Mouse (Mus musculus): ENCODE data around the gene Aqp9.

Gene Aqp9

DNA sequence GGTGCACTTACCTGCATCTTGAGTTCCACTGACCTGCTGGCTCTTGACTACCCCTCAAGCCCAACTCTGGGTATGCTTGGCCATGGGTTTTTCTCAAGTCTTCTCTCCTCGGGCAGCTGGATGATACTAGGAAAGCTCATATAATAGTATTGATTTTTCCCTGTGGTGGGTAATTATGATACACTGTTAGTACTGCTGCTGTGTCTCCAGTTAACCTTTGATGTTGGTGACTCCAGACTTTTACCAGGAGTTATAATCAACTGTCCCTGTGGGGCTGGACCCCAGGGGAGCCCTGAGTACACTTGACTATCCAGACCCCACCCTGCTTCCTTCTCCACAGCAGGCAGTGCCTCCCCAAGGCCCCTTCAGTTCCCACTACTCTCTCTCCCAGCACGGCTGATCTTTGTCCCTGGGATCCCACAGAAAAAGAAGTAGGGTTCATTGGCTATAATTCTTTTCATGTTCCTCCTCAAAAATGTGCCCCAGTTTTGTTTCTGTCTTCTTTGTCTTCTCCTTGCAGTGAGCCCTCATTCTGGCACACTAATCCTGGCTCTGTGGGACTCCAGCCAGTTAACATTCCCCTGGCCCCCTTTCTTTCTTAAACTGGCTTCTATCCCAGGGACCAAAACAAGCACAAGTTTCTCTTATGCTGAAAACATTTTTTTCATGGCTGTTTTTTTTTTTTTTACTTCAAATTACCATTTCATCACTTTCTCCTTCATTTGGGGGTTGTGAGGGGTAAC, 838 bp downstream of the Aqp9 start:
- DNase-seq (ENCODE audit: low read depth), result no peak

DNA sequence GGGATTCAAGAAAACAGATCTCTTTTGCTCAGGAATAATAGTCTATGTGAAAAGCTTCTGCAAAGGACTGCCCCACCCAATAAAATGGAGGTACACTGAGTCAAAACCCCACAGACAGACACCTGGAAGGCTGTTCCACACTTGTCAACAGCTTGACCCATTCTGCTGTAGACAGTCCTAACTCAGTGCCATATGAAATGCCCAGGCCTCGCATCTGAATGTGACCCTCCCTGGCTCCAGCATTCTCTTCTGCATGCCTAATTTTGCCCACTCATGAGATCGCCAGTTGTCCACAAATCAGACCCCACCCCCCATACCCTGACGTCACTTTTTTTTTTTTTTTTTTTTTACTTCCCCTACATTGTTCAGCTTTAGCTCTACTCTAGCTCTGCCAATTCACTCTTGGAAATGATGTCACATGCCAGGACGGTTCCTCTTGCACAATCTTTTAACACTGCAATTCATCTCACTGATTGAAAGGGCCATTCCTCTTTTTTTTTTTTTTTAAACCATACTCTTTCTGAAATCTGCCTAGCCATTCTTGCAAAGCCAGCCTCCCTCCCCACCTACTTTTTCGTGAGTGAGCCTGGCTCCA, 1.5 kb downstream of the Aqp9 start:
- DNase-seq (ENCODE audit: low read depth), result no peak

GRCm38 (mm10) chr9:71166019-71166705, 2.3 kb downstream of the Aqp9 start:
- DNase-seq (ENCODE audit: low read depth), result peak; percentile 89

DNA sequence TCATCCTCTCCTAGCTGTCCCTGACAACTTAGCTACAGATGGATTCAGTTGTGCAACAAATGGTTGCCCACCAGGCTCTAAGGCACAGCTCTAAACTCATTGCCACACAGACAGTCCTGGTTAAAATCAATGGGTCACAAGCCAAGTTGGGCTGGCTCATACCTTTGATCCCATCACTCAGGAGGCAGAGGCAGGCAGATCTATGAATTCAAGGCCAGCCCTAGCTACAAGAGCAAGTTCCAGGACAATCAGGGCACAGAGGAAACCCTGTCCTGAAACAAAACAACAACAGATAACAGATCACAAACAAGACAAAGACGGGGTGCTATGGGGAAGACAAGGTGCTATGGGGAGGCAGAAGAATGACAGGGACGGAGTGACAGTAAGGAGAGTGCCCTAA, 3.0 kb downstream of the Aqp9 start:
- DNase-seq (ENCODE audit: low read depth), result no peak

DNA sequence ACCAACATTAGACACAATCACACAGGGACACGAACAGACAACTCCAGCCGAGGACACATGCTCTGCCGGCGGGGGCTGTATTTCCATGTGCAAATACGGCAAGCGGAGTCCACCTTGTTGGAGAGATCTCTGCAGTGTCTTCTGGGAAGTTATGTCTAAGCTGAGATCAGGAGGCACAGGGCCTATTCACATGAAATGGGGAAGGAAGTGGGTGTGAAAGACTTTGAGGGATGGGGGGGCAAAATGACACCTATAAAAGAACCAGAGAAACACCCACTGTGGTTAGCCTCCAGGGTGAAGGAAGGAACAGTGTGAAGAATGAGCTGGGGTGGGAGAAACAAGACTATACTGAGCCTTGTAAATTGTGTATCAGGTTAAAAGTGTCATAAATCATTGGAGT, 3.4 kb downstream of the Aqp9 start:
- no peak for DNase-seq (ENCODE audit: low read depth)

GRCm38 (mm10) chr9:71164353-71164752, 4.1 kb downstream of the Aqp9 start:
- no peak for DNase-seq (ENCODE audit: low read depth)

- DNase-seq (ENCODE audit: low read depth), result no peak
These were observed 5.4 kb downstream of the Aqp9 start for GRCm38 (mm10) chr9:71162858-71163740.

- DNase-seq (ENCODE audit: low read depth), result no peak
These were observed 6.2 kb downstream of the Aqp9 start for GRCm38 (mm10) chr9:71162131-71162857.

DNA sequence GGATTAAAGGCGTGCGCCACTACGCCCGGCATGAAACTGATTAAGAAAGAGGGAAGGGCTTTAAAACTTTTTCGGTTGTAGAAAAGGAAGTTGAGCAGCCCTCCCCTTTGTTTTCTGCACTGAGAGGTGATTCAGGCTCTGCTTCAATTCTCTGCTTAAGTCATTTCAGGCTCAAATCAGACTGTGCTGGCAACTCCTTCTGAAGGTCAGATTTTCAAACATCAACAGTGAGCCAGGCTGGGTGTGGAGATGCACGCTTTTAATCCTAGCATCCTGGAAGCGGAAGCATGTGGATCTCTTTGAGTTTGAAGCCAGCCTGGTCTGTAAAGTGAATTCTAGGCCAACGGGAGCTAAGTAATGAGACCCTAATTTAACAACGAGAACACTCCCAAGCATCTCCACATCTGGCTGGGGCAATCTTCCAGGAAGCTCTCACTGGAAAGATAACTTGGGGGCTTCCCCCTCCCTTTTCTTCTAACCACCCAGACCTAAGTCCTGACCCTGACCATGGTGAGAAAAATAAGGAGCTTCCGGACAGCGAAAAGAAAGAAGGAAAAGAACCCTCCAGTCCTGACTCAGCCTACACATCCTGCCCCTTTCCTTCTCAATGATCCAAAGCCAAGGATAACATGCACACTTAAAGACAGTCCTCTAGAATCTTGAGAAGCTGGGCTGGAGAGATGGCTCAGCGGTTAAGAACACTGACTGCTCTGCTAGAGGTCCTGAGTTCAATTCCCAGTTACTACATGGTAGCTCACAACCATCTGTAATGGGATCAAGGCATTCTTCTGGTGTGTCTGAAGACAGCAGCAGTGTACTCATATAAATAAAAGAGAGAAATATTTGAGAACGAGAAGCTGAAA, 7.4 kb downstream of the Aqp9 start:
- DNase-seq (ENCODE audit: low read depth), result no peak

- DNase-seq (ENCODE audit: low read depth), result no peak
These were observed 8.8 kb downstream of the Aqp9 start for GRCm38 (mm10) chr9:71159686-71160085.

DNA sequence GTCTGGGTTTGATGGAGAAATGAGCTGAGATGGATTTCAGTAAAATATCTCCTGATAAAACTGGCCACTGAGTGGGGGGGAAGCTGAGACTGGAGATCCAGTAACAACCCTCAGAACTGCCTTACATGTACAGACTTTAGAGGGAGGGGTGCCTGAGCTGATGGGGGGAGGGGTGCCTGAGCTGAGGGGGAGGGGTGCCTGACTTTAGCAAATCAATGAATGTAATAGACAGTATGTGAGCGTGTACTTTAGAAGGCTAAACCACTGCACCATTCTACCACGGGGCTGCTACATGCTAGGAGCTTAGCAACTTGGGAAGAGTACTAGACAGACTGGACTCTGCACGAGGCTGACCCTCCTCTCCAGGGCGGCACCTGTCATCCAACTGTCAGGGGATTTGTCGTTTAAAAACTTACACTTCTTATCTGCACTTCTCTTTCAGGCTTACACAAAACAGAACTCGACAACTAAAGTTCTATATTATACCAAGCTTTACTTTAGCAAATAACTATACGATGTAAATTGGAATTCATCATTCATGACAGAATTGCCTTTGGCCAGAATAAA, 9.3 kb downstream of the Aqp9 start:
- DNase-seq (ENCODE audit: low read depth), result no peak

DNA sequence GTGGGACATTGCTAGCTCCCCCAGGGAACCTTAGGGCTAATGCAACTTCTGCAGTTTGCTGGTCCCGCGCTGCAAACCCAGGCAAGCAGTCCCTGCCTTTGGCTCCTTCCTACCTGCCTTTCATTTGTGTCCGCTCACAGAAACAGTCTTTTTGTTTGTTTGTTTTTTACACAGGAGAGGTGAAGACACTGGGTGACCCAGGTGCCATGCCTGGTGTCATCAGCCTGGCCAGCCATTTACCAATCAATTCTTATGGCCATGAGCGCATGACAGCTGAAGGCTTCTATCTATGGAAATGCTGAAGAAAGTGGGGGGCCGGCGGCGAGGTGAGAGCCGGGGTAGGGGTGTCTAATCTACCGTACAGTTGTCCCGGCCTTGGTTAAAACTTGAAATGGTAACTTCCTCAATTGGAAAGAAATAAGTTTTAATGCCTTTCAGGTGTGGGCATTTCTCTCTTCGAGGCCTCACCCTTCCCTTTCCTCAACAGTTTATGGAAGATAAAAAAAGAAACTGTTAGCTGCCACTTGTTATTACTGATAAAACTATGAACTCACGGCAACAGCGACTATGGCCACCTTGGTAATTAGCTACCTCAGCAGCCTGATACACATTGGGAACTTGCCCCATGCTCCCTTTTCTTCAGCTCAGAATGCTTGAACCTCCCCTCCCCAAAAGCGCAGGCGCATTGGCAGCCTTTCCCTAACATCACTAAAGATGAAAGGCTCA, 10.4 kb downstream of the Aqp9 start:
- no peak for DNase-seq (ENCODE audit: low read depth)

- no peak for DNase-seq (ENCODE audit: low read depth)
These were observed 11.9 kb downstream of the Aqp9 start for GRCm38 (mm10) chr9:71156447-71157035.

DNA sequence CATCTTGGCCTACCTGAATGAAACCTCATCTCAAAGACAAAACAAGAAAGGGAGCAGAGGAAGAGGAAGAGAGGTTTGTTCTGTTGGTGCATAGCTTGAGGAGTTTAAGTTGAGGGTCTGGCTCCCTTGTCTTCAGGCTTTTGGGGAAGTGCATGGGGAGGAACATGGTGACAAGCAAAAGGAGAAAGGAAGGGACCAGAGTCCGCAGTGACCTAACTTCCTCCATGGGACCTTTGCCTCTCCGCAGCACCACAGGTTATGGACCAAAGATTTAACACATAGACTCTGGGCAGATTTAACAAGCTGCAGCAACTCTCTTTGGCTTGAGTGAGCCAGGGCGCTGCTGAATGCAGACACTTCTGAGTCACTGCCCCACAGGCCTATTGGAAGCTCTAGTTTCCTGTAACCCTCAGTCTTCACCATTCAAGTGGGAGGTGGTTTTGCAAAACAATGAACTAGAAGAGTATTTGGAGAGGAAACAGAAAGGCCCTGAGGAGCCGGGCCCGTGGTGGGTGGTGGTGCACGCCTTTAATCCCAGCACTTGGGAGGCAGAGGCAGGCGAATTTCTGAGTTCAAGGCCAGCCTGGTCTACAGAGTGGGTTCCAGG, 13.0 kb downstream of the Aqp9 start:
- DNase-seq (ENCODE audit: low read depth), result no peak

GRCm38 (mm10) chr9:71151386-71151785, 17.1 kb downstream of the Aqp9 start:
- DNase-seq (ENCODE audit: low read depth), result no peak

- no peak for DNase-seq (ENCODE audit: low read depth)
These were observed 18.3 kb downstream of the Aqp9 start for GRCm38 (mm10) chr9:71150175-71150574.

DNA sequence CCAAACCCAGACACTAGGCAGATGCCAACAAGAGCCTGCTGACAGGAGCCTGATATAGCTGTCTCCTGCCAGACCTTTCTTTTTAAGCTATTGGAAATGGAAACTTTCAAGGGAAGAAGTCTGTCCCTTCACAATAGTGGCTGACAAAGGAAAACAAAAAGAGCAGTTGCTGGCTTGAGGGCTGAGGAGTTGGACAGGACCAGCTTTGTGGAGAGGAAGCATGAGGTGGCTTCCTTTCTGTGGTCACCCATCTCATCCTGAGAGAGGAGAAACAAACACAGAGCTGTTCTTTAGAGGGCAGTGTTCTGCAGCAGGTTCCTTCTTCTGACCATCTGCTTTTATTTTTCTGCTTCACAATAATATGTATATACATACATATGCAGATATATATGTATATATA, 19.6 kb downstream of the Aqp9 start:
- no peak for DNase-seq (ENCODE audit: low read depth)

DNA sequence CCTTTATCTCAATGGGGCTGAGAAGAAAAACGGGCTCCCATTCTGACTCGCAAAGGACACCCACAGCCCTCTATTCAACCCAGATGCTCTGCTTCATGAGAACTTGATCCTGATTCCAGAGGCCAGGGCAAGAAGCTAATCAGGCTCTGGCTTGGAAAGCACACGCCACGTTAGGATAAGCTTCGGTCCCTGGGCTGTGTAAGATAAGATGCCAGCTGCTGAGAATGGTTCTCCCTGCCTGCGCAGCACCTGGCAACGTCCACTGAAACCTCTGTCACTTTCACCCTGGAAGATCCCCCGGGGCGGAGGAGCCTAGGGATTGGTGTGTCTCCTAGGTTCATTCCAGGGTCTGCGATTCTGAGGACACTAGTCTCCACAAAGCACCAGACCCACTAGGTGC, 22.3 kb downstream of the Aqp9 start:
- peak; percentile 72 for DNase-seq (ENCODE audit: low read depth)

DNA sequence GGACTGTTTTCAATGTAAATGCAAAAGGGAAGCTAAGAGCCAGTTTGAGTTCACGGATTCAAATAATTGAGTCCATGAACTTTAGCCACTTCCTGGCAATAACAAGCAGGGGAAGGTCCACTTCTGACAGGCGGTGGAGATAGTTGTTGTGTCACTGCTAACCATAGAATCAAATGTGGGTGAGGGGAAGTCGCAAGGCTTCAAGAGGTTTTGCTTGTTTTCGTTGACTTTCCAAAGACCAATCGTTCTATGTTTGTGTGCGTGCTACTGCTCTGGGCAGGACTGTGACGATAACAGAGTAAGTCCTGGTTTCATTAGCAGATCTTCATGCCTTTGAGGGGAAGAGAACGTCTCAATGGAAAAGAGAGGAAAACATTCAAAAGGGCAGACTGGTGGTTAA, 28.3 kb downstream of the Aqp9 start:
- no peak for DNase-seq (ENCODE audit: low read depth)

All from c-Kit-positive CD71-positive TER-119-negative erythroid progenitor cells, embryonic 14.5 days (primary cell).